Mouse (Mus musculus) ovary, postnatal 14 days (tissue): ENCODE data around the gene Fgd4.
"Not testable (repeated sequence)": the region's sequence is repeated elsewhere in the genome, so short reads cannot be mapped to it uniquely, and the experiment has no call there.

Experiments used
- DNase-seq: peaks from one replicate; pipeline ENCODE4 v3.0.0; 2022; ENCODE audit warnings: low spot score

Gene Fgd4

GRCm38 (mm10) chr16:16542956-16543441, 57.4 kb downstream of the Fgd4 start:
- DNase-seq = no peak

GRCm38 (mm10) chr16:16539396-16539795, 61.0 kb downstream of the Fgd4 start:
- DNase-seq = not testable (repeated sequence)

GRCm38 (mm10) chr16:16535232-16535631, 65.1 kb downstream of the Fgd4 start:
- DNase-seq = no peak

GRCm38 (mm10) chr16:16528014-16528413, 72.3 kb downstream of the Fgd4 start:
- DNase-seq = no peak

- peak; percentile 30 for DNase-seq
Observed at GRCm38 (mm10) chr16:16527267-16527666, 73.1 kb downstream of the Fgd4 start.

GRCm38 (mm10) chr16:16526741-16527105, 73.6 kb downstream of the Fgd4 start:
- DNase-seq = no peak

GRCm38 (mm10) chr16:16526097-16526740, 74.1 kb downstream of the Fgd4 start:
- no peak for DNase-seq

GRCm38 (mm10) chr16:16525266-16525904, 75.0 kb downstream of the Fgd4 start:
- DNase-seq = no peak

GRCm38 (mm10) chr16:16523632-16524031, 76.7 kb downstream of the Fgd4 start:
- DNase-seq = no peak

- DNase-seq = not testable (repeated sequence)
Observed at GRCm38 (mm10) chr16:16522869-16523268, 77.5 kb downstream of the Fgd4 start.

- DNase-seq = no peak
Observed at GRCm38 (mm10) chr16:16501491-16501890, 98.9 kb downstream of the Fgd4 start.

- no peak for DNase-seq
Observed at GRCm38 (mm10) chr16:16500926-16501325, 99.4 kb downstream of the Fgd4 start.

- peak; percentile 17 for DNase-seq
Observed at GRCm38 (mm10) chr16:16498798-16499197, 101.6 kb downstream of the Fgd4 start.

GRCm38 (mm10) chr16:16485523-16486043, 114.8 kb downstream of the Fgd4 start:
- DNase-seq = no peak

GRCm38 (mm10) chr16:16484601-16485000, 115.7 kb downstream of the Fgd4 start:
- no peak for DNase-seq

GRCm38 (mm10) chr16:16473451-16473850, 126.9 kb downstream of the Fgd4 start:
- not testable (repeated sequence) for DNase-seq

- no peak for DNase-seq
Observed at GRCm38 (mm10) chr16:16450021-16450420, 150.3 kb downstream of the Fgd4 start.

GRCm38 (mm10) chr16:16438436-16438835, 161.9 kb downstream of the Fgd4 start:
- DNase-seq = no peak

- no peak for DNase-seq
Observed at GRCm38 (mm10) chr16:16422456-16422855, 177.9 kb downstream of the Fgd4 start.

- DNase-seq = not testable (repeated sequence)
Observed at GRCm38 (mm10) chr16:16367217-16367616, 233.1 kb downstream of the Fgd4 start.
